Mouse (Mus musculus): ENCODE data around the gene Ggn. TPM values are rescaled to one million over a fixed set of nuclear protein-coding genes. Genes with fewer than 3 reads are reported as not detected.
"Not testable (repeated sequence)": the region's sequence is repeated elsewhere in the genome, so short reads cannot be mapped to it uniquely, and the experiment has no call there.

Ggn gene
- total RNA-seq (2021) = under 1 TPM; 0.25 to 0.26 TPM
- long read RNA-seq, experiment 1 = 0 reads
- long read RNA-seq, experiment 2 = 0 reads

DNA sequence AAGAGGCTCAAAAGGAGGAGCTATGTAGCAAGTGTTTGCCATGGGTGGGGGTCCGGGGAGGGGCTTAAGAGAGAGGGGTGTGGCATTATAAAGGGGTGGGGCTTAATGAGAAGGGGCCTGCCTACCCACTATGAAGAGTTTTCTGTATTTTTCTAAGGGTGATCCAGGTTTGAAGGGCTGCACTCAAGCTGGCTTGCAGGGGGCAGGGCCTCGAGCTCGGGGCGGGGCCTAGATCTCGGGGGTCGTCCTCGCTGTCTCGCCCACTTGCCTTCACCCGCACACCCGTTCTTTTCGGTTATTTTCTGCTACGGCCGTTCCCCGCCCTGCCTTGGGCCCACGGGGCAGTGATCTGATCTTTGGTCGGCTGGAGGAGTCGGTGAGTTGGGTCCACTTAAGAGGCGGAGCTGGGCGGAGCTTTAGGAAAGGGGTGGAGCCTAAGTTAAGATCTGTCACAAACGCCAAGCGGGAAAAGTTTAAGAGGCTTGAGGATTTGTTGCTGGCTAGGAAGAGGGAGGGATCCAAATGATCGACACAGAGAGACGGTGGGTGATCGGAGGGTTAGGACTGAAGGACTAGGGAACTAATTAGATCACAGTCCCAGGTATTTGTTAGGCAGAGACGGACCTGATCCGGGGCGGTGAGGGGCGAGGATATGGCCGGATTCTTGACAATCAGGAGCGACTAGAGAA, at the start of gene Ggn, which contains the start of gene Spred3:
Ggn (plus strand) TSS at position 145 of the 689 bp plus-strand sequence.
Spred3 (minus strand) TSS at position 346 of the 689 bp plus-strand sequence.
- peak; percentile 74 to 77 for DNase-seq
- intact Hi-C loops (cut with DNase I) = no loop called here

DNA sequence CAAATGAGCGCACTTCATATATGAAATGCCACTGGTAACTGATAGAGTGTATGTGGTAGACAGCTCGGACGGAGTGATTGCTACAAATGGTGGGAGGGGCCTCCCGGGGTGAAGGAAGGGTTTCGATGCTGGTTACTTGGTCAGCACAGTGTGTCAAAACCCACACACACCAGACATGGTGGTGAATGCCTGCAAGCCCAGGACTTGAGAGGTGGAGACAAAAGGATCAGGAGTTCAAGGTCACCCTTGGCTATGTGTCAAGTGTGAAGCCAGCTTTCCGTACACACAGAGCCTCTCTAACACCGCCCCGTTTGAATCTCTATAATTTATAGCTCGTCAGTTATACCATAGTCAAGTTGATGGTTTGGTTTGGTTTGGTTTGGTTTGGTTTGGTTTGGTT, 47.2 kb upstream of the Ggn start:
- intact Hi-C loops (cut with DNase I) = no loop called here
- DNase-seq = no peak

DNA sequence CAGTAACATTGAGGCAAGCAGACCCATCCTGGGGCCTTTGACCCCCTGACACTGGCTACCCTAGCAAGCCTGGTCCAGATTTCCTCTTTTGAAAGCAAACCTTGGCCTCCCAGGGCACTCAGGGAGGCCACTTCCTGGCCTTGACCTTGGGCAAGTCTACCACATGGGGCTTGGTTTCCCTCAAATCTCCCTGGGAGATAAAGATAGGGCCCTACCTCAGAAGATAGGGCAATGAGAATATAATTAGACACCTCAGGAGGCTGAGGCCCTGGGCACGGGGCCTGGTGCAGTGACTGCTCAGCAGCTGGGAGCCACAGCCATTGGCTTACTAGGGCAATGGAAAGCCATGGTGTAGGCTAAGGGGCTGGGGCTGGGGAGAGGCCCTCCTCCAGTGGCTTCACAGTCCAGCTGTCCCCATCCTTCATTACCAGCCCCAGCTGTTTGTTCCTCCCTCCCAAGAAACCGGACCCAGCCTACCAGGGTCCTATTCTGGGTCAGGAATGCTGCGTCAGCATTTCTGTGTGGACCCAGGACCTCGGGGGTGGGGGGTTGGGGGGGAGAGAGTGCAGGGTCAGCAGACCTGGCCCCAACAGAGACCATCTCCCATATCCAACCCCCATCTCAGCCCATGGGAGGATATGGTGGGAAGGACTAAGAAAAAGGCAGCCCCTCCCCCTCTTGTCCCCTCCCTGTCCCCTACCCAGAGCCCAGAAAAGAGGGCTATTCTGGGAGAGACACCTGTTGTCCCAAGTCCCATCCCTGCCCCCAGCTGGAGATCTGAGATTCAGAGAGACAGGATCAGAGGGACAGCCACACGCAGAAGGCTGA, 46.3 kb upstream of the Ggn start:
- DNase-seq = peak; percentile 50 to 62
- intact Hi-C loops (cut with DNase I) = no loop called here

DNA sequence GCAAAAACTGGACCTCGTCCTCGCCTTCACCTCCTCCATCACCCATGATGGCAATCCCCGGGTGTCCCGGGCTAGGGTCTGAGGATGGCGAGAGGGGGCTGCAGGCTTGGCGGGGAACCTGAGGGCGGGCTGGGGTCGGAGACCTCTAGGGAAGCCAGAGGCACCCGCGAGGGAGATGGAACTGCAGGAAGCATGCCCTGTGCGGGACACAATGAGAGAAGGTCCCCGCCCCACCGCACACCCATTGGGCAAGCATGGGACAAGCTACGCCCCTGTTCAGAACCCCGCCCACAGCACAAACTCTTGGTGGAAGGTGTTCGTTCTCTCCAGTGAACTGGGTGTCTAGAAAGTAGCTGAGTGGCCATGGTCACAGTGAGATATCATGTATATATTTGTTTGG, 45.0 kb upstream of the Ggn start, which contains the start of gene Ryr1:
Ryr1 (minus strand) TSS at position 210 of the 400 bp plus-strand sequence.
- intact Hi-C loops (cut with DNase I) = loop anchor here (5.0 kb wide), 2 partner anchors 122 to 177 kb away; partner anchors contain the start of genes 2200002D01Rik and Dpf1
- peak; percentile 61 to 74 for DNase-seq

DNA sequence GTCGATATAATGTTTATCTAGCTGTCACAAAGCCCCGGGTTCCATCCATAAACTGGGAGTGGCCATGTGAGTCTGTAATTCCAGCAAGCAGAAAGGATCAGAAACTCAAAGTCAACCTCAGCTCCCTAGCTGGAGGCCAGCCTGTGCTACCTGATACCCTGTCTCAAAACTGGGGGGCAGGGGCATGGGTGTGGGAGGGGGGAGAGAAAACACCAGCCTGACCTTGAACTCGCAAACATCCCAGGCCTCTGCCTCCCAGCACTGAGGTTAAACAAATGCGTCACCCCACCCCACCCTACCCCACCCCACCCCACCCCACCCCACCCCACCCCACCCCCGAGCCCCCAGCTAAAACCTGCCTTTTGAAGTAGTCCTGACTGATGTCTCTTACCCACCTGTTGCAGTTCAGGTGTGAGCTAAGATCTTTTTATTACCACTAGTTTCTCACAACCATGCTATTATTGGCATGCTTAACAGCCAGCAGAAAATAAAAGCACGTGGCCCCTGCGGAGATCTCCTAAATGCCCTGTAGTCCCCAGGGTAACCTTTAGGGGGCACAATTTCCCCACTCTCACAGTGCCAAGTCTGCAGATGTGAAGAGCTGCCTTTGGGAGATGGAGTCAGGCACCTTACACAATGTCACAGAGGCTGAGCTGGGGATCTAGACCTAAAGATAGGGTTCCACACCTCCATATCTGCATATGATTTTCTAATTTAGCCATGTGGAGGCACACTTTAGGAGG, 43.7 kb upstream of the Ggn start:
- DNase-seq = peak; percentile 47 to 53
- intact Hi-C loops (cut with DNase I) = loop anchor here (5.0 kb wide), 2 partner anchors 121 to 176 kb away; partner anchors contain the start of genes 2200002D01Rik and Dpf1

DNA sequence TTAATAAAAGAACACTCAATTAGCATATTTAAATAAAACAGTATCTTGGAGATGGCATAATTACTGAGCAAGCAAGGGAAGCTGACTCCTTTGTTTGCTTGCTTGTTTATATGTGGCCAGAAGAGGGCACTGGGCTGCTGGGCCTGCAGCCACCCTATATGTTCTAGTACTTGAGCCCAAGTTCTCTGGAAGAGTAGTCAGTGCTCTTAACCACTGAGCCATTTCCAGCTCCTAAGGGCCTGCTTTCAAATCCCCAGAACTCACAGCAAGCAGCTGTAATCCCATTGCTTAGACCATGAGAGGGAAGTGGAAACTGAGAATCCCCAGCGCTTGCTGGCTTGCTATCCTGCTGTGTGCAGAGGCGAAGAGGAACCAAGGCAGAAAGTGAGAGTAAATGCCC, 41.3 kb upstream of the Ggn start:
- intact Hi-C loops (cut with DNase I) = loop anchor here (5.0 kb wide), 2 partner anchors 119 to 174 kb away; partner anchors contain the start of genes 2200002D01Rik and Dpf1
- no peak for DNase-seq

DNA sequence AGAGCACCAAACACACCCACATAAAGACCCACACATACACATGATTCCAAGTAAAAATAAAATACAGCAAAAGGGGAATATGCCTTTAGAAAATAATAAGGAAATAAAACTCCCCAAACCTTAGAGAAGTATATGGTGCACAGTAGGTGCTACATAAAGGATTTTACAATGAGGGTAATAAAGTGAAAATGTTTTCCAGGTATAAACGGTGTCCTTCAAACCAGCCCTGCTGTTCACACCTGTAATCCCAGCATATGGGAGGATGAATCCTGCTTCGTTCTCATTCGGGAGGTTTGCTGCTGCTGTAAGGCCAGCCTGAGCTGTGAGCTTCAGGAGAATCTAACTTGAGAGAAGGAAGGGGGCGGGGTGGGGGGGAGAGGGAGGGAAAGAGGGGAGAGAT, 35.8 kb upstream of the Ggn start:
- intact Hi-C loops (cut with DNase I) = no loop called here
- DNase-seq = no peak

DNA sequence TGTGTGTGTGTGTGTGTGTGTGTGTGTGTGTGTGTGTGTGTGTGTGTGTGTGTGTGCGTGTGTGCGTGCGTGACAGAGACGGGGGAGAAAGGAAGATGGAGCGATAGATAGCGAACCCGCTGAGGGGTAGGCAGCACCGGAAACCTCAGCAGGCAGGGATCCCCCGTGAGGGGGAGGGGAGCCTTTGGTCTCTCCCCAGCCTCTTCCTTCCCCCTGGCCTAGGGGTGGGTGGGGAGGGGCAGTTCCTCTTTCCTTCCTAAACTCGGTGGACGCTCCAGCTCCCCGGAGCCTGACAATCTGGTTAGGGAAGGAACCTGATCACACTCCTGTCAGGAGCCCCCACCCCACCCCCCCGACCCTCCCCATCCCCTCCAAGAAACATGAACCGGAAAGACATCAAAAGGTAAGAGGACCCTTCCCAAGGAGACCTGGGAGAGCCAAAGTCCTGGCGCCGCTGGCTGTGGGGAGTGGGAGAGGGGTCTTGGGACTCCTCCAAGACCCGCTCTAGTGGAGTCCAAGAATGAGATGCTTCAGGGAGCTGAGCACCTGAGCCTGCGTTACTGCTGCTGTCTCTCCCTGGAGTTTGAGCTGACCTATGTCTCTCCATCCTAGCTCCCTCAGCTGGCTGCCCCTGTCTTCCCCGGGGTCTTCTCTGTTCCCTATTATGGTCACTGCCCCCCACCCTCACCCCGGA, 35.2 kb upstream of the Ggn start, which contains the start of gene Rasgrp4:
Rasgrp4 (plus strand) TSS at position 159 of the 694 bp plus-strand sequence.
- no peak for DNase-seq
- intact Hi-C loops (cut with DNase I) = no loop called here

DNA sequence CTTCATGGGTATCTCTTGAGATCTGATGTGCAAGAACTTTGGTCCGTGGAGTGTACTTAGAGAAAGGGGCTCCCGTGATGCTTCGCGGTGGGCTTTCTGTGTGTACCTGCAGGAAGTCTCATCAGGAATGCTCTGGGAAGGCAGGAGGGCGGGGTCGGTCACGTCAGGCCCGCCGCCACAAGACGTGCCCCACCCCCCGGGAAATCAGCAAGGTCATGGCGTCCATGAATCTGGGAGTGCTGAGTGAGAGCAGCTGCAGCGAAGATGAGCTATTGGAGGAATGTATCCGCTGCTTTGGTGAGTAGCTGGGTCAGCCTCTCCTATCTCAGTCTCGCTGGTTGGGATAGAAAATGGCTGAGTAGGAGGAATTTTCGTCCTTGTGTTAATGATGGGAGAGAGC, 32.6 kb upstream of the Ggn start:
- intact Hi-C loops (cut with DNase I) = no loop called here
- no peak for DNase-seq

DNA sequence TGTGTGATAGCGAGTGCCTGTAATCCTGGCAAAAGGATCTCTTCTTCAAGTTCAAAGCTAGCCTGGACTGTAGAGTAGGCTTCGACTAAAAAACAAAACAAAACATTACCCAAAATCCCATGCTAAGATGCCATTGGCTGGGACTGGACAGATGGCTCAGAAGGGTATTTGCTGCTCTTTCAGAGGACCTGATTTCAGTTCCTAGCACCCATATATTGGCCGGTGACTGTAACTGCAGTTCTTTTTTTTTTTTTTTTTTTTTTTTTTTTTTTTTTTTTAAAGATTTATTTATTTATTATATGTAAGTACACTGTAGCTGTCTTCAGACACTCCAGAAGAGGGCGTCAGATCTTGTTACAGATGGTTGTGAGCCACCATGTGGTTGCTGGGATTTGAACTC, 30.8 kb upstream of the Ggn start:
- intact Hi-C loops (cut with DNase I); DNase-seq: not testable (repeated sequence)

DNA sequence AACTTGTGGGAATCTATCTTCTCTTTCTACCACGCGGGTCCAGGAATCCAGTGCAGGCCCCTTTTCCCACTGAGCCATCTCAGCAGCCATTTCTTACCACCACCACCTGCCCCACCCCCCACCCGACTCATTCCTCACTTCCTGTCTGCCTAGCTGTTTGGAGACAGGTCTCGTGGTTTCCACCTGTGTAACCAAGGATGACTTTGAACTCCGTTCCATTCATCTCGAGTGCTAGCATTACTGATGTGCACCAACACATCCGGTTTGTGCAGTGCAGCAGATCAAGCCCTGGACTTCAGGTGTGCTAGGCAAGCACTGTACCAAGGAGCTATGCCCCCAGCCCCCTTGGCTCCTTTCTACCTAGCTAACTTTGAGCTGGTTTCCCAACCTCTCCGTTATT, 28.6 kb upstream of the Ggn start:
- DNase-seq = no peak
- intact Hi-C loops (cut with DNase I) = no loop called here

DNA sequence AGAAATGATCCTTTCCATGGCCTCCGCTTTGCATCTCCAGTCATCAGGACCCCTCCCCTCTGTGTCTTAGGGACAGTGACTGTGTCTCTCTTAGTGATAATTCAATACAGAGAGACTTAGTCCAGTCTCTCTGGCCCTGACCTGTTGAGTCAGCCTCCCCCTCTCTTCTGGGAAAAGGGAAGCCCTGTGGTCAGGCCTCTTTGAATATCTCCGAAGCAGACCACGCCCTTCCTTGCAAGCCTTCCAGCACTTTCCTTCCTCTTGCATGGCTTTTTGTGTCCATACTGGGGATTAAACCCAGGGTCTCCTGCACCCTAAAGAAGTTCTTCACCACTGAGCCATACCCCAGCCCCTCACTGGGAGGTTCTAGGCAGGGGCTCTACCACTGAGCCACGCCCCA, 26.0 kb upstream of the Ggn start:
- no peak for DNase-seq

DNA sequence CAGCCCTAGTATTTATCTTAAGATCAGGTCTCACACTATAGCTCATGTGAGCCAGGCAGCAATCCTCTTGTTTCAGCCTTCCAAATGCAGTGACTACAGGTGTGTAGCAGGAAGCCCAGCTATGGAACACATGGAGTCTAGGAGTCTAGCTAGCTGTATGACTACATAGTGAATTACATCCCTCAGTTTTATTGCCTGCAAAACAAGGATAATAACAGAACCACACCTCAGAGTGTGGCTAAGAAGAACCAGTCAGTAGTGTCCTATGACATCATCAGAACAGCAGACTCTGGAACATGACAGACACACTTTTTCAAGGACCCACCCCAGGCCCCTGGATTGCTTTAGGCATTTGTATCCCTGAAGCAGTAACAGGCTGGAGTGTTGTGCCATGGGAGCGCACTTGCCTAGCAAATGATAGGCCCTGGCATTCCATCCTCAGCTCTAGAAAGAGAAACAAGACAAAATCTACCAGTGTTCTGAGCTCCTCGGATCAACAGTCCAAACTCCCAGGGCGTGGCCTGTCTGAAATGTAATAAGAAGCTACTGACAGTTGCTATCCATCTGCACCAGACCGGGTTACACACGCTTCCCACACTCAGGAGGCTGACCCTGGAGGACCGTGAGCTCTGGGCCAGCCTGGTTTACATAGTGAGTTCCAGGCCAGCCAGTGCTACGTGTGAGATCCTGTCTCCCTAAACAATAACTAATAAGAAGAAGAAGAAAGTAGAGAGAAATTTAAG, 23.2 kb upstream of the Ggn start:
- DNase-seq = no peak
- intact Hi-C loops (cut with DNase I) = no loop called here

More for the DNA sequence above, 26.0 kb upstream of the Ggn start:
- intact Hi-C loops (cut with DNase I) = no loop called here

DNA sequence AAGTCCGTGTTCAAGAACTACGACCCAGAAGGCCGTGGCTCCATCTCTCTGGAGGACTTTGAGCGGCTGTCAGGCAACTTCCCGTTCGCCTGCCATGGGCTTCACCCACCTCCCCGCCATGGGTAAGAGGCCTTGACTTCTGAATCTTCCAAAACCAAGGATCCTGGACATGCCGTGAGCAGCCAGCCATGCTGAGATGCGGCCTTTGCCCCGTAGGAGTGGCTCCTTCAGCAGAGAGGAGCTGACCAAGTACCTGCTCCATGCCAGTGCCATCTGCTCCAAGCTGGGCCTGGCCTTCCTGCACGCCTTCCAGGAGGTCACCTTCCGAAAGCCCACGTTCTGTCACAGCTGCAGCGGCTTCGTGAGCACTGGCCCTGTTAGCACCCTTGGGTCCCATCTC, 21.2 kb upstream of the Ggn start:
- intact Hi-C loops (cut with DNase I) = no loop called here
- no peak for DNase-seq

DNA sequence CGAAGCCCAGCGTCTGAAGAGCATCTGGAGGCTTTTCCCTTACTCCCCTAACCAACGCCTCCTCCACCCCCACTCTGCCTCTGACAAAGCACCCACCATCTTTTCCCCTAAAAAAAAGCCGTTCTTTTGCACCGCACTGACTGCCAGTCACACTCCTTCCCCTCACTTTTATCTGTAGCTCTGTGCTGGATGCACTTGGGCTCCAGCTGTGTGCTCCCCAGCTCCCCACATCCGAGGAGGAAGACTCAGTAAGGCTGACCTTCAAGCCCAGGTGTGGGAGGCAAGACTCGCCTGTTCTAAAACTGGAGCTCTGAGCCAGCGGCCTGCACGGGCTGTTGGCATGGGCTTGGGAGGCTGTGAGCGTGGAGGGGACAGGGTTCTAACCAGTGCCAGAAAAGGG, 18.5 kb upstream of the Ggn start:
- no peak for DNase-seq
- intact Hi-C loops (cut with DNase I) = no loop called here

DNA sequence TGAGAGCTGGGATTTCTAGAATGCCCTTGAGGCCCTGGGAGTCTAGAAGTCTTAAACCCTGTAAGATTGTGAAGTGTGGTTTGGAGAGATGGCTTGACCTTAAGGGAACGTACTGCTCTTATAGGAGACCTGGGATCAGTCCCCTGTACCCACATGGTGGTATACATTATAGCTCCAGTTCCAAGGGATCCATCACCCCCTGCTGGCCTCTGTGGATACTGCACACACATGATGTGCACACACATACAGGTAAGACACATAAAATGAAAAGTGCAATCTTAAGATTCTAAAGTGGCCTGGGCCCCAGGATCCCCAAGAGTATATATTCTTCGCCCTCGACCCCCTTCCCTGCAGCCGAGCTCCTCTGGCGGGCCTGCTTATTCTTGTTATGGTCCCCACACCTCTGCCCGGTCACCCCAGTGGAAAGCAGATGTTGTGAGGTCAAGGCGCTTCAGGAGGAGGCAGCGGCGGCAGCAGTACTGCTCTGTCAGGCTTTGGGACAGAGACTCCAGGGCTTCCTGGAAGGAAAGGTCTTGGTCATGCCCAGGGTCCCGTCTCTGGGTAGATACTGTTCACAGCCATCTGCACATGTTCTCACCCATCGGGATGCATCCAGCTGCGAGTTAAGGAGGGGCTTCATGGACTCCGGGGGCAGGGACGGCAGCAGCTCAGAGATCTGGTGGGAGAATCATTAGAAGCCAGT, 15.8 kb upstream of the Ggn start:
- intact Hi-C loops (cut with DNase I) = no loop called here

DNA sequence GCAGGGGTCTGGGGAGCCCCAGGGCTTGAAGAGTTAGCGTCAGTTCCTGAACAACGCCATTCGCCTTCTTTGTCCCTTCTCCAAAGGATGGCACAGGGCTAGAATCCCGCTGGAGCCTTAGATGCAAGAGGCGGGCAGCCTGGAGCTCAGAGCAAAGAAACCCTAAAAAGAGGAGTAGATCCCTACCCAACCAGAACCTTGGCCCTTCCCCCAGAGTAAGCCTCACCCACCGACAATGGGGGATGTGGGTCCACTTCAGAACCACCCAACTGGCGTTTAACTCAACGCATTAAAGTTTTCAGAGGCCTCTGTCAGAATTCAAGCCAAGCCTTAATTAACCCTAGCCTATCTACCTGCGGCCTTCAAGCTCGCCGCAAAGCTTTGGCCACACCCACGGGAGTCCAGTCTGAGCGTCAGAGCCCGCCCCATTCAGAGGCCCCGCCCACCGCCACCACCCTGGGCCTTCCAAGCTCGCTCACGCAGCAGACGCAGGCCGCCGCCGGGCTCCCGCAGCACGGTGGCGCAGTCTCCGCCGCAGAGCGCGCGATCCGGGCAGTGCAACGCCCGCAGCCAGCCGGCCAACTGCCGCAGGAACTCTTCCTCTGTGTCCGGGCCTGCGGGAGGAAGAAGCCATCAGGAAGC, 14.7 kb upstream of the Ggn start:
- peak; percentile 83 to 87 for DNase-seq
- intact Hi-C loops (cut with DNase I) = no loop called here

More for the DNA sequence above, 15.8 kb upstream of the Ggn start:
- DNase-seq = no peak

All from gastrocnemius, postnatal 36 days (tissue).